Mouse (Mus musculus) liver, embryonic 14.5 days (tissue): ENCODE measurements around the gene Kmt5a.
A peak's percentile ranks its signal among the peaks of the same experiment; 100 is the strongest.

Experiments
- CTCF ChIP-seq: IDR thresholded peaks from 2 replicates; pipeline ENCODE4 v1.5.1; 2016; ENCODE audit warnings: antibody characterized with exemption, low read depth, control low read depth
- EP300 ChIP-seq: IDR thresholded peaks from 2 replicates; pipeline ENCODE4 v1.6.1; 2016; ENCODE audit warnings: antibody characterized with exemption, low read depth

GRCm38 (mm10) chr5:124440094-124440701, 468 bp downstream of the Kmt5a start:
- TF ChIP-seq CTCF: peak; percentile 74
- no peak for TF ChIP-seq EP300
